Mouse (Mus musculus): ENCODE measurements around the gene Ahctf1. TPM values are rescaled to one million over a fixed set of nuclear protein-coding genes. Genes with fewer than 3 reads are reported as not detected.

The Ahctf1 gene
- total and polyA plus RNA-seq, 3 experiments = 79.2 to 111 (median 96.0) TPM

DNA sequence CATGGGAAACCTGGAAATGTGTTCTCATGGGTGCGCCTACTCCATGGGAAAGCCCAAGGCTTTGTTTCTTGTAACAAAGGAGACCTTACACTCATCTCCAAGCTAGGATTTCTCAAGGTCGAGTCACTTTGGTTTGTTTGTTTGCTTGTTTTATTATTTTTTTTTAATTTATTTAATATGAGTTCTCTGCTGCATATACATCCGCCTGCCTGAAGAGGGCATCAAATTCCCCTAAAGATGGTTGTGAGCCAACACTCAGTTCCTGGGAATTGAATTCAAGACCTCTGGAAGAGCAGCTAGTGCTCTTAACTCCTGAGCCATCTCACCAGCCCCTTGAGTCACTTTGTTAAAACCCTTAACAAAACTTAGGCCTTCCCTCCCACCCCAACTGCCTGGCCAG lies 90.1 kb downstream of the Ahctf1 start:
- no peak overlapping the region for H3K4me3 ChIP-seq (replicated peaks in 1 of 3; ENCODE audit: low read depth in 2 of 3, low read length in 2 of 3, poor library complexity in 1 of 3)
- peaks cover 0 to 4% of the 10 kb centered on the region in 2 experiments; a peak in 1 of 4 replicates for H3K4me1 ChIP-seq (ENCODE audit: control insufficient read depth in 1 of 2, insufficient read depth in 2 of 2)
- dilution Hi-C loops (cut with MboI; ENCODE audit: extremely low pct_ligation_motif_present, extremely low pct_unique_long_range_greater_than_20kb, low sequenced_read_pairs) (no loop called here), in situ Hi-C loops (cut with MboI; ENCODE audit: low pct_ligation_motif_present, low pct_unique_long_range_greater_than_20kb, low sequenced_read_pairs) (no loop called here)
- no peak overlapping the region for H3K4me2 ChIP-seq (ENCODE audit: insufficient read depth, low read depth, poor library complexity, severe bottlenecking)
- no peak overlapping the region for H3K9ac ChIP-seq (ENCODE audit: insufficient read depth, low read depth)
- no peaks in the 10 kb centered on the region for H3K36me3 ChIP-seq (replicated peaks in 1 of 2; ENCODE audit: control insufficient read depth in 1 of 2, insufficient read depth in 1 of 2, low read length in 1 of 2)
- no peaks in the 10 kb centered on the region for H3K27me3 ChIP-seq (replicated peaks)
- H3K27ac ChIP-seq (ENCODE audit: insufficient read depth, low read depth) = no peak overlapping the region
- TF ChIP-seq BHLHE40 (IDR thresholded peaks at IDR 0.05; ENCODE audit: low read depth, low read length) (no peak), CTCF (conservative IDR thresholded peaks at IDR 0.05 in 1 of 2, IDR thresholded peaks at IDR 0.05 in 1 of 2; ENCODE audit: low read depth in 2 of 2, low read length in 2 of 2) (peak in 1 of 2 experiments; percentile 24; a peak in 1 of 4 replicates)
- no peaks in the 10 kb centered on the region for H3K79me2 ChIP-seq (replicated peaks; ENCODE audit: control insufficient read depth, extremely low read depth, insufficient read depth, poor library complexity, severe bottlenecking)
- DNase-seq (ENCODE audit: extremely low read depth) = no peak
- H3K9me3 ChIP-seq (replicated peaks; ENCODE audit: low read length) = peaks cover 2% of the 10 kb centered on the region

DNA sequence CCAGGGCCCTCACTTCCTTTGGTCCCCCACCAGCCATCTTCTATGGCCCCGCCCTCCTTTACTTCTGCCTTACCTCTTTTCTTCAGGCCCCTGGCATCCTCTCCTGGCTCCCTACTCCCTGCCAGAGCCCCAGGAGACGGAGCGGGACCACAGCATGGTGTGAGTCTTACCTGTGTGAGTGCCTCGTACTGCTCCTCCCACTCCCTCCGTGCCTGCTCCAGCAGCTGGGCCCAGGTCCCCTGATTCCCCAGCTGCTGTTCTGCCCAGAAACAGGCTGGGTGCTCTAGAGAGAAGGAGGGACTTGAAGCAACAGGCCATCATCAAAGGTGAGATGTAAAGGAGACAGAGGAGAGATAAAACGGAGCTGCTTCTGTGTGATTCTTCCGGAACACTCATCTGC lies 90.8 kb downstream of the Ahctf1 start:
- no peak overlapping the region for H3K27ac ChIP-seq (ENCODE audit: insufficient read depth, low read depth)
- DNase-seq (ENCODE audit: extremely low read depth) = no peak
- peaks cover 3 to 11% of the 10 kb centered on the region in 2 experiments; a peak in 3 of 4 replicates for H3K4me1 ChIP-seq (ENCODE audit: control insufficient read depth in 1 of 2, insufficient read depth in 2 of 2)
- dilution Hi-C loops (cut with MboI; ENCODE audit: extremely low pct_ligation_motif_present, extremely low pct_unique_long_range_greater_than_20kb, low sequenced_read_pairs) (no loop called here), in situ Hi-C loops (cut with MboI; ENCODE audit: low pct_ligation_motif_present, low pct_unique_long_range_greater_than_20kb, low sequenced_read_pairs) (no loop called here)
- peaks cover 2% of the 10 kb centered on the region for H3K9me3 ChIP-seq (replicated peaks; ENCODE audit: low read length)
- no peak overlapping the region for H3K9ac ChIP-seq (ENCODE audit: insufficient read depth, low read depth)
- no peak overlapping the region for H3K4me3 ChIP-seq (replicated peaks in 1 of 3; ENCODE audit: low read depth in 2 of 3, low read length in 2 of 3, poor library complexity in 1 of 3)
- no peak overlapping the region for H3K4me2 ChIP-seq (ENCODE audit: insufficient read depth, low read depth, poor library complexity, severe bottlenecking)
- no peak for TF ChIP-seq JUN (IDR thresholded peaks at IDR 0.05; ENCODE audit: insufficient read depth, low read depth, low read length)
- no peaks in the 10 kb centered on the region for H3K36me3 ChIP-seq (replicated peaks in 1 of 2; ENCODE audit: control insufficient read depth in 1 of 2, insufficient read depth in 1 of 2, low read length in 1 of 2)
- H3K27me3 ChIP-seq (replicated peaks) = no peaks in the 10 kb centered on the region
- H3K79me2 ChIP-seq (replicated peaks; ENCODE audit: control insufficient read depth, extremely low read depth, insufficient read depth, poor library complexity, severe bottlenecking) = no peaks in the 10 kb centered on the region

DNA sequence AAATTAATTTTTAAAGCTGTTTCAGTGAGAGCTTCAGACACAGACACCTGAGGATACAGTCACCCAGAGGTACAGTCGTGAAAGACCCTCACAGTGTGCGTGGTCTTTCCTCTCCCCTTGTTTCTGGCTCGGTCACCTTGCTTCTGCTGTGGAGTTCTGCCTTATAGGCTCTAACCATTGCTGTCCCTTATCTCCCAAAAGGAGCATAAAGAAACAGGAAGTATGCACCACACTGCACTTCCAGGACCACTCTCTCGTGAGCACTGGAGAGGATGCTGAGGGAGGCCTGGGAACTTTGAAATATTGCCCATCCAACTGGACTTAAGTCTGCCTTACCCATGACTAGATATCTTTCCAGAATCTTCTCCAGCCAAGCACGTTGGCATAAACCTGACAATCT lies 92.7 kb downstream of the Ahctf1 start:
- H3K36me3 ChIP-seq (replicated peaks in 1 of 2; ENCODE audit: control insufficient read depth in 1 of 2, insufficient read depth in 1 of 2, low read length in 1 of 2) = no peaks in the 10 kb centered on the region
- H3K4me1 ChIP-seq (ENCODE audit: control insufficient read depth in 1 of 2, insufficient read depth in 2 of 2) = peaks cover 3 to 13% of the 10 kb centered on the region in 2 experiments; a peak in 3 of 4 replicates
- H3K27me3 ChIP-seq (replicated peaks) = no peaks in the 10 kb centered on the region
- no peak overlapping the region for H3K27ac ChIP-seq (ENCODE audit: insufficient read depth, low read depth)
- DNase-seq (ENCODE audit: extremely low read depth) = no peak
- in situ Hi-C loops (cut with MboI; ENCODE audit: low pct_ligation_motif_present, low pct_unique_long_range_greater_than_20kb, low sequenced_read_pairs) = no loop called here
- no peak overlapping the region for H3K4me2 ChIP-seq (ENCODE audit: insufficient read depth, low read depth, poor library complexity, severe bottlenecking)
- no peaks in the 10 kb centered on the region for H3K9me3 ChIP-seq (replicated peaks; ENCODE audit: low read length)
- no peak overlapping the region for H3K4me3 ChIP-seq (replicated peaks in 1 of 3; ENCODE audit: low read depth in 2 of 3, low read length in 2 of 3, poor library complexity in 1 of 3)
- H3K79me2 ChIP-seq (replicated peaks; ENCODE audit: control insufficient read depth, extremely low read depth, insufficient read depth, poor library complexity, severe bottlenecking) = no peaks in the 10 kb centered on the region
- dilution Hi-C loops (cut with MboI; ENCODE audit: extremely low pct_ligation_motif_present, extremely low pct_unique_long_range_greater_than_20kb, low sequenced_read_pairs) = no loop called here
- no peak for TF ChIP-seq ZNF384 (IDR thresholded peaks at IDR 0.05; ENCODE audit: low read depth, low read length)
- no peak for TF ChIP-seq SIN3A (IDR thresholded peaks at IDR 0.05; ENCODE audit: low read length)
- TF ChIP-seq SMC3 (IDR thresholded peaks at IDR 0.05; ENCODE audit: low read depth, low read length) = no peak
- TF ChIP-seq CHD2 (IDR thresholded peaks at IDR 0.05; ENCODE audit: low read length) = no peak
- TF ChIP-seq PAX5 (IDR thresholded peaks at IDR 0.05; ENCODE audit: low read length) = no peak
- TF ChIP-seq RCOR1 (conservative IDR thresholded peaks at IDR 0.05; ENCODE audit: low read depth, low read length) = no peak
- no peak for TF ChIP-seq HCFC1 (IDR thresholded peaks at IDR 0.05; ENCODE audit: low read depth, low read length)
- TF ChIP-seq MAX (IDR thresholded peaks at IDR 0.05; ENCODE audit: low read length) = no peak
- no peak for TF ChIP-seq UBTF (IDR thresholded peaks at IDR 0.05; ENCODE audit: low read depth, low read length)
- TF ChIP-seq ETS1 (conservative IDR thresholded peaks at IDR 0.05; ENCODE audit: low read depth, low read length) = no peak
- TF ChIP-seq ELF1 (IDR thresholded peaks at IDR 0.05; ENCODE audit: low read depth, low read length) = no peak
- no peak overlapping the region for H3K9ac ChIP-seq (ENCODE audit: insufficient read depth, low read depth)
